Mouse (Mus musculus): ENCODE measurements around the gene Fam117a. TPM values are rescaled to one million over a fixed set of nuclear protein-coding genes. Genes with fewer than 3 reads are reported as not detected.

Gene Fam117a
- polyA plus RNA-seq, 1 experiment from 2014 or later: 10.1 TPM

- H3K9ac ChIP-seq (replicated peaks; ENCODE audit: low read length): no peak overlapping the region
- WGBS: 79% methylated on average over 11 of the region's 11 CpGs
- no peak overlapping the region for H3K27ac ChIP-seq (ENCODE audit: low read length)
- H3K9me3 ChIP-seq (ENCODE audit: low read length): no peaks in the 10 kb centered on the region
- no peak overlapping the region for H3K4me2 ChIP-seq (replicated peaks; ENCODE audit: low read depth, low read length)
- no peak overlapping the region for H3K4me3 ChIP-seq (ENCODE audit: low read length)
- H3K36me3 ChIP-seq (ENCODE audit: insufficient read depth, low read length): no peaks in the 10 kb centered on the region
- no peaks in the 10 kb centered on the region for H3K4me1 ChIP-seq (ENCODE audit: insufficient read depth, low read length)
- H3K27me3 ChIP-seq (ENCODE audit: insufficient read depth, low read length): no peaks in the 10 kb centered on the region
- ATAC-seq (ENCODE audit: low FRiP score, low TSS enrichment): no peak
Observed at GRCm38 (mm10) chr11:95326243-95326642, 10.6 kb upstream of the Fam117a start.

- WGBS: 77% methylated on average over 5 of the region's 5 CpGs
- H3K36me3 ChIP-seq (ENCODE audit: insufficient read depth, low read length): no peaks in the 10 kb centered on the region
- H3K4me3 ChIP-seq (ENCODE audit: low read length): no peak overlapping the region
Observed at GRCm38 (mm10) chr11:95328629-95329028, 8.2 kb upstream of the Fam117a start.

GRCm38 (mm10) chr11:95330662-95331061 lies 6.2 kb upstream of the Fam117a start:
- Histone ChIP-seq H3K9me3 (ENCODE audit: low read length) (no peaks in the 10 kb centered on the region), H3K27me3 (ENCODE audit: insufficient read depth, low read length) (no peaks in the 10 kb centered on the region), H3K4me3 (ENCODE audit: low read length) (no peak overlapping the region), H3K4me2 (replicated peaks; ENCODE audit: low read depth, low read length) (no peak overlapping the region), H3K4me1 (ENCODE audit: insufficient read depth, low read length) (no peaks in the 10 kb centered on the region), H3K27ac (ENCODE audit: low read length) (no peak overlapping the region), H3K9ac (replicated peaks; ENCODE audit: low read length) (no peak overlapping the region), H3K36me3 (ENCODE audit: insufficient read depth, low read length) (no peaks in the 10 kb centered on the region)
- 61% methylated on average over 1 of the region's 1 CpGs for WGBS
- ATAC-seq (ENCODE audit: low FRiP score, low TSS enrichment): no peak

More at GRCm38 (mm10) chr11:95328629-95329028, 8.2 kb upstream of the Fam117a start:
- Histone ChIP-seq H3K27ac (ENCODE audit: low read length) (no peak overlapping the region), H3K27me3 (ENCODE audit: insufficient read depth, low read length) (no peaks in the 10 kb centered on the region), H3K9ac (replicated peaks; ENCODE audit: low read length) (no peak overlapping the region), H3K9me3 (ENCODE audit: low read length) (no peaks in the 10 kb centered on the region), H3K4me2 (replicated peaks; ENCODE audit: low read depth, low read length) (no peak overlapping the region), H3K4me1 (ENCODE audit: insufficient read depth, low read length) (no peaks in the 10 kb centered on the region)
- ATAC-seq (ENCODE audit: low FRiP score, low TSS enrichment): no peak

- no peak overlapping the region for H3K9ac ChIP-seq (replicated peaks; ENCODE audit: low read length)
- no peak for ATAC-seq (ENCODE audit: low FRiP score, low TSS enrichment)
- 53% methylated on average over 4 of the region's 4 CpGs for WGBS
- H3K9me3 ChIP-seq (ENCODE audit: low read length): no peaks in the 10 kb centered on the region
- no peak overlapping the region for H3K27ac ChIP-seq (ENCODE audit: low read length)
- H3K4me2 ChIP-seq (replicated peaks; ENCODE audit: low read depth, low read length): no peak overlapping the region
- no peak overlapping the region for H3K4me3 ChIP-seq (ENCODE audit: low read length)
- no peaks in the 10 kb centered on the region for H3K27me3 ChIP-seq (ENCODE audit: insufficient read depth, low read length)
- H3K4me1 ChIP-seq (ENCODE audit: insufficient read depth, low read length): peaks cover 12% of the 10 kb centered on the region
- H3K36me3 ChIP-seq (ENCODE audit: insufficient read depth, low read length): no peaks in the 10 kb centered on the region
Observed at GRCm38 (mm10) chr11:95333209-95333608, 3.6 kb upstream of the Fam117a start.

- no peak for ATAC-seq (ENCODE audit: low FRiP score, low TSS enrichment)
- Histone ChIP-seq H3K4me2 (replicated peaks; ENCODE audit: low read depth, low read length) (no peak overlapping the region), H3K27ac (ENCODE audit: low read length) (no peak overlapping the region), H3K9ac (replicated peaks; ENCODE audit: low read length) (no peak overlapping the region), H3K36me3 (ENCODE audit: insufficient read depth, low read length) (no peaks in the 10 kb centered on the region), H3K4me3 (ENCODE audit: low read length) (no peak overlapping the region), H3K4me1 (ENCODE audit: insufficient read depth, low read length) (peaks cover 17% of the 10 kb centered on the region), H3K9me3 (ENCODE audit: low read length) (no peaks in the 10 kb centered on the region), H3K27me3 (ENCODE audit: insufficient read depth, low read length) (no peaks in the 10 kb centered on the region)
- WGBS: 86% methylated on average over 9 of the region's 9 CpGs
Observed at GRCm38 (mm10) chr11:95333805-95334204, 3.0 kb upstream of the Fam117a start.

GRCm38 (mm10) chr11:95334448-95335060 lies 2.3 kb upstream of the Fam117a start:
- H3K4me1 ChIP-seq (ENCODE audit: insufficient read depth, low read length): peaks cover 24% of the 10 kb centered on the region
- no peaks in the 10 kb centered on the region for H3K36me3 ChIP-seq (ENCODE audit: insufficient read depth, low read length)
- no peaks in the 10 kb centered on the region for H3K27me3 ChIP-seq (ENCODE audit: insufficient read depth, low read length)
- 69% methylated on average over 5 of the region's 5 CpGs for whole genome bisulfite sequencing
- H3K9me3 ChIP-seq (ENCODE audit: low read length): no peaks in the 10 kb centered on the region
- no peak overlapping the region for H3K9ac ChIP-seq (replicated peaks; ENCODE audit: low read length)
- H3K4me3 ChIP-seq (ENCODE audit: low read length): no peak overlapping the region
- no peak overlapping the region for H3K4me2 ChIP-seq (replicated peaks; ENCODE audit: low read depth, low read length)
- H3K27ac ChIP-seq (ENCODE audit: low read length): no peak overlapping the region
- no peak for ATAC-seq (ENCODE audit: low FRiP score, low TSS enrichment)

GRCm38 (mm10) chr11:95337129-95337813 lies 453 bp downstream of the Fam117a start:
- Histone ChIP-seq H3K4me3 (ENCODE audit: low read length) (peak overlapping the region; percentile 93), H3K9me3 (ENCODE audit: low read length) (no peaks in the 10 kb centered on the region), H3K9ac (replicated peaks; ENCODE audit: low read length) (peak overlapping the region; percentile 86), H3K4me1 (ENCODE audit: insufficient read depth, low read length) (peaks cover 35% of the 10 kb centered on the region), H3K4me2 (replicated peaks; ENCODE audit: low read depth, low read length) (peak overlapping the region; percentile 81), H3K27me3 (ENCODE audit: insufficient read depth, low read length) (no peaks in the 10 kb centered on the region), H3K36me3 (ENCODE audit: insufficient read depth, low read length) (no peaks in the 10 kb centered on the region), H3K27ac (ENCODE audit: low read length) (peak overlapping the region; percentile 57)
- ATAC-seq (ENCODE audit: low FRiP score, low TSS enrichment): peak; percentile 80
- WGBS: under 1% methylated on average over 50 of the region's 50 CpGs

GRCm38 (mm10) chr11:95337846-95338342 lies 1.1 kb downstream of the Fam117a start:
- H3K9ac ChIP-seq (replicated peaks; ENCODE audit: low read length): peak overlapping the region; percentile 86
- H3K36me3 ChIP-seq (ENCODE audit: insufficient read depth, low read length): no peaks in the 10 kb centered on the region
- H3K4me1 ChIP-seq (ENCODE audit: insufficient read depth, low read length): peaks cover 35% of the 10 kb centered on the region
- no peak for ATAC-seq (ENCODE audit: low FRiP score, low TSS enrichment)
- peak overlapping the region; percentile 93 for H3K4me3 ChIP-seq (ENCODE audit: low read length)
- no peaks in the 10 kb centered on the region for H3K9me3 ChIP-seq (ENCODE audit: low read length)
- no peak overlapping the region for H3K27ac ChIP-seq (ENCODE audit: low read length)
- H3K27me3 ChIP-seq (ENCODE audit: insufficient read depth, low read length): no peaks in the 10 kb centered on the region
- WGBS: 12% methylated on average over 9 of the region's 9 CpGs
- H3K4me2 ChIP-seq (replicated peaks; ENCODE audit: low read depth, low read length): peak overlapping the region; percentile 81

- H3K4me1 ChIP-seq (ENCODE audit: insufficient read depth, low read length): peaks cover 45% of the 10 kb centered on the region
- 17% methylated on average over 14 of the region's 14 CpGs for WGBS
Observed at GRCm38 (mm10) chr11:95339471-95340021, 2.7 kb downstream of the Fam117a start.

GRCm38 (mm10) chr11:95340259-95340658 lies 3.4 kb downstream of the Fam117a start:
- Histone ChIP-seq H3K4me2 (replicated peaks; ENCODE audit: low read depth, low read length) (no peak overlapping the region), H3K36me3 (ENCODE audit: insufficient read depth, low read length) (no peaks in the 10 kb centered on the region), H3K27me3 (ENCODE audit: insufficient read depth, low read length) (no peaks in the 10 kb centered on the region), H3K9me3 (ENCODE audit: low read length) (no peaks in the 10 kb centered on the region), H3K4me3 (ENCODE audit: low read length) (no peak overlapping the region), H3K9ac (replicated peaks; ENCODE audit: low read length) (no peak overlapping the region), H3K27ac (ENCODE audit: low read length) (no peak overlapping the region), H3K4me1 (ENCODE audit: insufficient read depth, low read length) (peaks cover 50% of the 10 kb centered on the region)
- no peak for ATAC-seq (ENCODE audit: low FRiP score, low TSS enrichment)
- WGBS: 89% methylated on average over 1 of the region's 1 CpGs

More at GRCm38 (mm10) chr11:95339471-95340021, 2.7 kb downstream of the Fam117a start:
- Histone ChIP-seq H3K4me2 (replicated peaks; ENCODE audit: low read depth, low read length) (peak overlapping the region; percentile 13; the same call in 1 of the 2 replicates), H3K27me3 (ENCODE audit: insufficient read depth, low read length) (no peaks in the 10 kb centered on the region), H3K9ac (replicated peaks; ENCODE audit: low read length) (peak overlapping the region; percentile 49), H3K4me3 (ENCODE audit: low read length) (peak overlapping the region; percentile 3), H3K9me3 (ENCODE audit: low read length) (no peaks in the 10 kb centered on the region), H3K36me3 (ENCODE audit: insufficient read depth, low read length) (no peaks in the 10 kb centered on the region), H3K27ac (ENCODE audit: low read length) (no peak overlapping the region)
- ATAC-seq (ENCODE audit: low FRiP score, low TSS enrichment): no peak

Data from kidney, embryonic 16.5 days (tissue).